Comparison of ENCODE assay signal across 15 mouse cellular contexts in genomic region chr9:70938850-70939249, GRCm38 (mm10). TPM values are rescaled to one million over a fixed set of nuclear protein-coding genes. Genes with fewer than 3 reads are reported as not detected.
"Had no signal": no experiment of that assay in that cellular context is flagged by ENCODE, and none has a peak within 500 bp of the region (broad histone marks: within the 10 kb centered on the region; RNA-seq: fewer than 3 reads in every experiment).

No protein-coding gene starts in this region.

- H3K9me3 ChIP-seq: liver, embryonic 15.5 days; midbrain, embryonic 12.5 days; midbrain, embryonic 15.5 days had no signal

- H3K9ac ChIP-seq: liver, embryonic 15.5 days; lung, embryonic 14.5 days; midbrain, embryonic 12.5 days; midbrain, embryonic 15.5 days had no signal

- DNase-seq: kidney, adult 18-20 months; kidney, adult 9 months; kidney, postnatal 36 days; layer of hippocampus, postnatal 36 days; lung, embryonic 14.5 days; thymus, postnatal 25 days had no signal

- H3K4me3 ChIP-seq: left cerebral cortex, adult 2 months; liver, embryonic 15.5 days; midbrain, embryonic 12.5 days; midbrain, embryonic 15.5 days had no signal

- H3K27me3 ChIP-seq: midbrain, embryonic 12.5 days; midbrain, embryonic 15.5 days had no signal

- ATAC-seq: intestine, embryonic 16.5 days; lung, postnatal 0 days; midbrain, embryonic 15.5 days had no signal

- H3K4me1 ChIP-seq: midbrain, embryonic 12.5 days; midbrain, embryonic 15.5 days had no signal

- H3K27ac ChIP-seq: kidney, postnatal 0 days; left cerebral cortex, adult 2 months; macrophage; midbrain, embryonic 12.5 days; midbrain, embryonic 15.5 days had no signal

- H3K4me2 ChIP-seq: liver, embryonic 15.5 days; lung, embryonic 14.5 days; midbrain, embryonic 12.5 days; midbrain, embryonic 15.5 days had no signal

- H3K36me3 ChIP-seq: liver, embryonic 15.5 days; midbrain, embryonic 12.5 days; midbrain, embryonic 15.5 days had no signal

RNA-seq across cellular contexts. Expression of gene Lipc, which starts 13.2 kb away (rescaled TPM):
- polyA plus RNA-seq: midbrain, embryonic 12.5 days; neural tube, embryonic 11.5 days had no signal
